Mouse (Mus musculus): Measurements from ENCODE around the gene Ppif. TPM values are rescaled to one million over a fixed set of nuclear protein-coding genes. Genes with fewer than 3 reads are reported as not detected.

Gene Ppif
- polyA plus RNA-seq, 1 experiment: 11.6 TPM

DNA sequence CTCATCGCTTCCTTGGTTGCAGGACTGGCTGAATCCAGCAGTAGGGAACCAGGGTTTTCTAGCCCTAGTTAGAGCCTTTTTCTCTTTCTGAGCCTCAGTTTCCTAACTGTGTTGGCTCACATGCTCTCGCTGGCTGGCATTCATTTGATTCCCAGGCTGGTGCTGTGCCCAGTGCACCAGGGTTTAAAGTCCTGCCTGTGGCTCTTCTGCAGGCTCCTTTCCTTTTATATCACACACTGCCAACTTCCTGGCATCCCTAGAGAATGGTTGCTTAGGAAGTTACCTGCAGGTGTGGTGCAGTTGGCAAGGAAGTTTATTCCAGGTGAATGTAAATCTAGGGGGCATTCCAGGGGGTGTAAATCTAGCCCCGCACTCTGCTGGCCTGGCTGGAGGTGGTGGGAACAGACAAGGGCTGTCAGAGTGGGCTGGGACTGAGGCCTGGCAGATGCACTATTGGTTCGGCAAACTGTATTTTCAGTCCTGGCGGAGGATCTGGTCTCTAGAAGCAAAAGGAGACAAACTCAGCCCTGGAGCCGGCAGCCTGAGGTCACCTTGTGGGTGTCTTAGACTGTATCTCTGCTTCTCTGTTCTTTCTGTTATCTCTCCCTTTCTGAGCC, 575 bp upstream of the Ppif start:
- Histone ChIP-seq H3K4me1 (ENCODE audit: control insufficient read depth, insufficient read depth, low read length) (peaks cover 5% of the 10 kb centered on the region; the same call in 1 of the 2 replicates), H3K27ac (ENCODE audit: insufficient read depth, low read length) (no peak overlapping the region), H3K4me3 (ENCODE audit: insufficient read depth, low read length) (no peak overlapping the region)
- TF ChIP-seq POLR2A (IDR thresholded peaks at IDR 0.05; ENCODE audit: low read depth, low read length) (no peak), CTCF (IDR thresholded peaks at IDR 0.05; ENCODE audit: borderline replicate concordance, insufficient read depth, low read length) (no peak)

DNA sequence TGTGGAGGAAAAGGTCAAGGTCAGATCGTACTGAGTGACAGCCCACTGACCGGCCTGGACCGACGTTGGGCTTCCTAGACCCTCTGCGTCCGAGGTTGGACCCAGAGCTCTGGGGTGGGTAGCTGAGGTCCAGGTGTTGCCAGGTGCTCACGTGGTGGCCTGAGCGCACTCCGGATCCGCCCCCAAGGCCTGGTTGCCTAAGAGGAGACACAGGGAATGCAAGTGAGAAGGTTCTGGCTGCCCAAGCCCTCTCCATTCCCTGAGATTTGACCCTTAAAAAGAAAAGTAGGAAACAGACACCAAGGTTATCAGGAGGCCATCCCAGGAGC, 579 bp downstream of the Ppif start:
- TF ChIP-seq CTCF (IDR thresholded peaks at IDR 0.05; ENCODE audit: borderline replicate concordance, insufficient read depth, low read length) (no peak), POLR2A (IDR thresholded peaks at IDR 0.05; ENCODE audit: low read depth, low read length) (no peak)
- Histone ChIP-seq H3K4me1 (ENCODE audit: control insufficient read depth, insufficient read depth, low read length) (peaks cover 5% of the 10 kb centered on the region; the same call in 1 of the 2 replicates), H3K4me3 (ENCODE audit: insufficient read depth, low read length) (peak overlapping the region; percentile 92), H3K27ac (ENCODE audit: insufficient read depth, low read length) (no peak overlapping the region)

DNA sequence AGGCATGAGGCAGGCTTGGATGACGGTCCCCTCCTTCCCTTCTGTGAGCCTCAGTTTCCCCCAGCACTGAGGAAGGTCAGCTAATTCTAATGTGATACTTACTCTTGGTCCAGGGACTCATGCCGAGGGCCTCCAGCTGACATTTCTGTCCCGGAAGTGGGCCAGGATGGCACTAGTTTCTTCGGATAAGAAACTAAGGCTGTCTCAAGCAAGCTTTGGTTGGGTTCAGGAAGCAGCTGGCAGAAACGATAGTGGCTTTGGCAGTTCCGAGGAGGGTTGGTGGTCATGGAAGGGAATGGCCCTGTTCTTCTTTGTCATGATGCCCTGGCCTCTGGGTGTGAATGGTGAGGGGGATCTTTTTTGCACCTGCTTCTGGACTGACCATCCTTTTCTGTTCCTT, 1.1 kb downstream of the Ppif start:
- TF ChIP-seq POLR2A (IDR thresholded peaks at IDR 0.05; ENCODE audit: low read depth, low read length): no peak
- no peak for TF ChIP-seq CTCF (IDR thresholded peaks at IDR 0.05; ENCODE audit: borderline replicate concordance, insufficient read depth, low read length)
- Histone ChIP-seq H3K27ac (ENCODE audit: insufficient read depth, low read length) (no peak overlapping the region), H3K4me3 (ENCODE audit: insufficient read depth, low read length) (peak overlapping the region; percentile 92), H3K4me1 (ENCODE audit: control insufficient read depth, insufficient read depth, low read length) (peaks cover 5% of the 10 kb centered on the region; the same call in 1 of the 2 replicates)

DNA sequence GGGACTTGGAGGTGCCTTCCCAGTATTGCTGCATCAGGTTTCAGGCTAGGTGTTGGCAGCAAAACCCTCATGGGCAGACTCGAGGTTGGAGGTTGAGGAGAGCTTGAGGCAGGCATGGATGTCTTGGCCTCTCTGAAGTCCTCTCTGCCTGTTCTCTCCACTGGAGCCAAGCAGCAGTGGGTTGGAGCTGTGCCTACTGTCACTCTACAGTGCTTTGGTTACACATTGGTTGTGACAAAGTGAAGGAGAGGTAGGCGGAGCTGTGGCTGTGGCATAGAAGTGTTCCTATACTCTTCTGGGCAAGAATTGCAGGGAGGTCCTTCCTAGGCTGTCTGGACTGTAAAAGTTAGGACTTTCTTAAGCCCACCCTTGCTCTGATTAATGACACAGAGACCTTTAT, 2.4 kb downstream of the Ppif start:
- no peak for TF ChIP-seq CTCF (IDR thresholded peaks at IDR 0.05; ENCODE audit: borderline replicate concordance, insufficient read depth, low read length)
- TF ChIP-seq POLR2A (IDR thresholded peaks at IDR 0.05; ENCODE audit: low read depth, low read length): no peak
- peaks cover 5% of the 10 kb centered on the region; the same call in 1 of the 2 replicates for H3K4me1 ChIP-seq (ENCODE audit: control insufficient read depth, insufficient read depth, low read length)
- no peak overlapping the region for H3K4me3 ChIP-seq (ENCODE audit: insufficient read depth, low read length)
- H3K27ac ChIP-seq (ENCODE audit: insufficient read depth, low read length): no peak overlapping the region

- TF ChIP-seq CTCF (IDR thresholded peaks at IDR 0.05; ENCODE audit: borderline replicate concordance, insufficient read depth, low read length): no peak
- no peak for TF ChIP-seq POLR2A (IDR thresholded peaks at IDR 0.05; ENCODE audit: low read depth, low read length)
Observed at GRCm38 (mm10) chr14:25701986-25702385, 8.0 kb downstream of the Ppif start.

DNA sequence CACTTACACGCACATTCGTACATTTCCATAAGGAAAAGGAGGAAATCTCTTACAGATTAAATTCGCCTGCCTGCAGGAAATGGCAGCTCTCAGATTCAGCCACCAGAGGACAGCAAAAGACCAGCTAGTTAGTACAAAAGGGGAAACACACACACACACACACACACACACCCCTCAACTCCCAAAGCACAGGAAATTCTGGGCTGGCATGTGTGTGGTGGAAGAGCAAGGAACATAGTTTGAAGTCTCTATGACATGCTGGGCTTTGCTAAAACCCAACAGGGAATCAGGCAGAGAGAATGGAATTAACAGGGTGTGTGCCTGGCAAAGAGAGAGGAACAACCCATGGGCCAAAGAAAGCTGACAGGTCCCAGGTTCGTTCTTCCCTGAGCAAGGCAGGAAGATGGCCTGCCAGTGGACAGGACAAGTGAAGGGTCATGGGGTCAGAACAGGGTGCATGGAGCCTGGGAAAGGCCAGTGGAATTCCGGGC, 13.8 kb downstream of the Ppif start:
- Histone ChIP-seq H3K27ac (ENCODE audit: insufficient read depth, low read length) (peak overlapping the region; percentile 34), H3K4me3 (ENCODE audit: insufficient read depth, low read length) (no peak overlapping the region), H3K4me1 (ENCODE audit: control insufficient read depth, insufficient read depth, low read length) (peaks cover 9% of the 10 kb centered on the region)
- TF ChIP-seq POLR2A (IDR thresholded peaks at IDR 0.05; ENCODE audit: low read depth, low read length) (no peak), CTCF (IDR thresholded peaks at IDR 0.05; ENCODE audit: borderline replicate concordance, insufficient read depth, low read length) (peak; percentile 32; the same call in 1 of the 2 replicates)

More at GRCm38 (mm10) chr14:25701986-25702385, 8.0 kb downstream of the Ppif start:
- H3K4me3 ChIP-seq (ENCODE audit: insufficient read depth, low read length): no peak overlapping the region
- no peak overlapping the region for H3K27ac ChIP-seq (ENCODE audit: insufficient read depth, low read length)
- no peaks in the 10 kb centered on the region for H3K4me1 ChIP-seq (ENCODE audit: control insufficient read depth, insufficient read depth, low read length)

GRCm38 (mm10) chr14:25708451-25708850, 14.5 kb downstream of the Ppif start:
- Histone ChIP-seq H3K4me3 (ENCODE audit: insufficient read depth, low read length) (no peak overlapping the region), H3K4me1 (ENCODE audit: control insufficient read depth, insufficient read depth, low read length) (peaks cover 9% of the 10 kb centered on the region), H3K27ac (ENCODE audit: insufficient read depth, low read length) (peak overlapping the region; percentile 34)
- TF ChIP-seq CTCF (IDR thresholded peaks at IDR 0.05; ENCODE audit: borderline replicate concordance, insufficient read depth, low read length) (no peak), POLR2A (IDR thresholded peaks at IDR 0.05; ENCODE audit: low read depth, low read length) (no peak)

DNA sequence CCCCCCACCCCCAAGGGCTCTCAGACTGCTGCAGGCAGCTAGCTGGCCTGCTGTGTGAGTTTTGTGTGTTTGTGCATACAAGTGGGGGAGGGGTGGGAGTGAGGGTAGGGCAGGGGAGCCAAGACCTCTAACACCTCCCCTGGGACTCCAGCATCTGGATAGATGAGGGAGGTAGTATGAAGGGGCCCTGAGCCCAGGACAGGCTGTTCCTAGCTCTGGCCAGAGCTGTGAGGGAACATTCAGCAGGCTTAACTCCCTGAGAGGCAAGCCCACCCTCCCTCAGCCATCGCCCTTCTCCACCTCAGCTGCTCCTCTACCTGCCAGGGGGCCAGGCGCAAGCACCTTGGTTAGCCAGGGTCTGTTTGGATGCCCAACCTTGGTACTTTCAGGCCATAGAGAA, 15.0 kb downstream of the Ppif start:
- TF ChIP-seq CTCF (IDR thresholded peaks at IDR 0.05; ENCODE audit: borderline replicate concordance, insufficient read depth, low read length) (no peak), POLR2A (IDR thresholded peaks at IDR 0.05; ENCODE audit: low read depth, low read length) (no peak)
- no peak overlapping the region for H3K4me3 ChIP-seq (ENCODE audit: insufficient read depth, low read length)
- peak overlapping the region; percentile 52 for H3K27ac ChIP-seq (ENCODE audit: insufficient read depth, low read length)
- peaks cover 9% of the 10 kb centered on the region for H3K4me1 ChIP-seq (ENCODE audit: control insufficient read depth, insufficient read depth, low read length)

GRCm38 (mm10) chr14:25710073-25710472, 16.1 kb downstream of the Ppif start:
- no peak overlapping the region for H3K4me3 ChIP-seq (ENCODE audit: insufficient read depth, low read length)
- peak overlapping the region; percentile 52 for H3K27ac ChIP-seq (ENCODE audit: insufficient read depth, low read length)
- H3K4me1 ChIP-seq (ENCODE audit: control insufficient read depth, insufficient read depth, low read length): peaks cover 9% of the 10 kb centered on the region
- TF ChIP-seq POLR2A (IDR thresholded peaks at IDR 0.05; ENCODE audit: low read depth, low read length) (no peak), CTCF (IDR thresholded peaks at IDR 0.05; ENCODE audit: borderline replicate concordance, insufficient read depth, low read length) (no peak)

- no peak for TF ChIP-seq POLR2A (IDR thresholded peaks at IDR 0.05; ENCODE audit: low read depth, low read length)
- TF ChIP-seq CTCF (IDR thresholded peaks at IDR 0.05; ENCODE audit: borderline replicate concordance, insufficient read depth, low read length): no peak
- H3K4me1 ChIP-seq (ENCODE audit: control insufficient read depth, insufficient read depth, low read length): peaks cover 9% of the 10 kb centered on the region
- H3K27ac ChIP-seq (ENCODE audit: insufficient read depth, low read length): peak overlapping the region; percentile 52; the same call in 1 of the 2 replicates
- no peak overlapping the region for H3K4me3 ChIP-seq (ENCODE audit: insufficient read depth, low read length)
Observed at GRCm38 (mm10) chr14:25710681-25711080, 16.7 kb downstream of the Ppif start.
